Mouse (Mus musculus) heart, adult 2 months (tissue): ENCODE results near the gene Clasp1. TPM values are rescaled to one million over a fixed set of nuclear protein-coding genes. Genes with fewer than 3 reads are reported as not detected.

ENCODE experiments used
- DNase-seq, 2 experiments: peaks; one replicate each; pipeline ENCODE4 v3.0.0; 2021
- H3K27ac ChIP-seq: fragments of 200-600 bp; 2 replicates; pipeline ENCODE4 v1.8.1; 2022
- H3K27me3 ChIP-seq: fragments of 200-500 bp; 2 replicates; pipeline ENCODE4 v1.6.1; 2012; ENCODE audit warnings: mild to moderate bottlenecking, low read length, inconsistent platforms, mixed read lengths; ENCODE audit not compliant: control insufficient read depth, insufficient read depth
- H3K36me3 ChIP-seq: fragments of 200-500 bp; 2 replicates; pipeline ENCODE4 v1.6.1; 2012; ENCODE audit warnings: low read length, inconsistent platforms; ENCODE audit not compliant: control insufficient read depth, insufficient read depth
- H3K4me1 ChIP-seq: fragments of 200-500 bp; 2 replicates; pipeline ENCODE4 v1.6.1; 2011; ENCODE audit warnings: low read length; ENCODE audit not compliant: control insufficient read depth, insufficient read depth
- H3K4me3 ChIP-seq: fragments of 200-600 bp; 2 replicates; pipeline ENCODE4 v1.8.1; 2022
- H3K79me2 ChIP-seq: fragments of 200-500 bp; replicated peaks from 2 replicates; pipeline ENCODE4 v1.6.1; 2012; ENCODE audit warnings: mild to moderate bottlenecking, inconsistent platforms, low read length, moderate library complexity, mixed read lengths; ENCODE audit not compliant: control insufficient read depth, insufficient read depth
- H3K9ac ChIP-seq: fragments of 200-500 bp; 2 replicates; pipeline ENCODE4 v1.6.1; 2012; ENCODE audit warnings: low read depth, mild to moderate bottlenecking, control low read depth, inconsistent platforms, low read length, mixed read lengths
- CTCF ChIP-seq: fragments of 200-600 bp; IDR thresholded peaks from 2 replicates; pipeline ENCODE4 v1.8.1; 2022; ENCODE audit warnings: antibody characterized with exemption, mild to moderate bottlenecking, moderate library complexity
- EP300 ChIP-seq: fragments of 200-500 bp; IDR thresholded peaks from 2 replicates; pipeline ENCODE4 v1.6.1; 2011; ENCODE audit warnings: low read depth, low read length, control low read depth; ENCODE audit not compliant: insufficient read depth
- POLR2A ChIP-seq: fragments of 200-500 bp; IDR thresholded peaks from 2 replicates; pipeline ENCODE4 v1.6.1; 2011; ENCODE audit warnings: mild to moderate bottlenecking, low read depth, low read length, control low read depth; ENCODE audit not compliant: insufficient read depth
- WGBS: fragments of 180-500 bp; shearing (Covaris S2); methylation state at CpG from one replicate; pipeline ENCODE4 v1.1.7; 2018; 5-methylcytosine and 5-hydroxymethylcytosine counted together
- intact Hi-C: fragments of 180-260 bp; cut with DNase I; formaldehyde crosslinking; loops from one replicate; pipeline ENCODE4 v1.15.1; 2025
- polyA plus RNA-seq: library from polyadenylated mRNA; depleted of rRNA; stranded (reverse); fragments of >200 nt; gene quantifications from 2 replicates; pipeline ENCODE4 v1.2.3, GENCODE M21; 2012
- total RNA-seq, 2 experiments: library from RNA; stranded (reverse); gene quantifications; 2 replicates each; pipeline ENCODE4 v1.2.3; 2021

Clasp1 gene
- total and polyA plus RNA-seq, 3 experiments, result 148 to 407 (median 323) TPM

GRCm38 (mm10) chr1:118390266-118390660 lies 1.4 kb downstream of the Clasp1 start:
- intact Hi-C loops, result loop anchor here (1.0 kb wide), 1 partner anchor 66 kb away; no protein-coding TSS in a partner anchor

GRCm38 (mm10) chr1:118390871-118391387 lies 2.1 kb downstream of the Clasp1 start:
- intact Hi-C loops, result loop anchor here (1.0 kb wide), 1 partner anchor 65 kb away; no protein-coding TSS in a partner anchor
- Histone ChIP-seq H3K36me3 (peaks cover 13% of the 10 kb centered on the region), H3K27ac (no peak overlapping the region), H3K4me3 (peak overlapping the region; percentile 98), H3K9ac (no peak overlapping the region), H3K4me1 (peaks cover 4% of the 10 kb centered on the region), H3K27me3 (no peaks in the 10 kb centered on the region), H3K79me2 (peaks cover 8% of the 10 kb centered on the region; the same call in 1 of the 2 replicates)
- 47% methylated on average over 2 of the region's 2 CpGs for WGBS
- TF ChIP-seq CTCF (no peak), POLR2A (no peak), EP300 (no peak)
- no peak for DNase-seq

More at GRCm38 (mm10) chr1:118390266-118390660, 1.4 kb downstream of the Clasp1 start:
- no peaks in the 10 kb centered on the region for H3K27me3 ChIP-seq
- peak overlapping the region; percentile 81 for H3K27ac ChIP-seq
- TF ChIP-seq POLR2A, result no peak
- no peak for TF ChIP-seq EP300
- TF ChIP-seq CTCF, result no peak
- 15% methylated on average over 8 of the region's 8 CpGs for WGBS
- peak overlapping the region; percentile 98 for H3K4me3 ChIP-seq
- peaks cover 7% of the 10 kb centered on the region; the same call in 1 of the 2 replicates for H3K79me2 ChIP-seq
- peak overlapping the region; percentile 98 for H3K9ac ChIP-seq
- peaks cover 13% of the 10 kb centered on the region for H3K36me3 ChIP-seq
- H3K4me1 ChIP-seq, result peaks cover 4% of the 10 kb centered on the region
- DNase-seq, result no peak

- Histone ChIP-seq H3K9ac (no peak overlapping the region), H3K27ac (no peak overlapping the region), H3K4me1 (peaks cover 4% of the 10 kb centered on the region), H3K27me3 (no peaks in the 10 kb centered on the region), H3K36me3 (peaks cover 13% of the 10 kb centered on the region), H3K79me2 (peaks cover 8% of the 10 kb centered on the region; the same call in 1 of the 2 replicates), H3K4me3 (no peak overlapping the region)
- no peak for DNase-seq
- TF ChIP-seq CTCF (no peak), EP300 (no peak), POLR2A (no peak)
- WGBS, result 95% methylated on average over 2 of the region's 2 CpGs
- intact Hi-C loops, result no loop called here
These were observed 3.4 kb downstream of the Clasp1 start for GRCm38 (mm10) chr1:118392246-118392645.

GRCm38 (mm10) chr1:118393916-118394315 lies 5.1 kb downstream of the Clasp1 start:
- H3K27me3 ChIP-seq, result no peaks in the 10 kb centered on the region
- 87% methylated on average over 3 of the region's 3 CpGs for WGBS
- peaks cover 2% of the 10 kb centered on the region for H3K4me1 ChIP-seq
- H3K36me3 ChIP-seq, result peaks cover 14% of the 10 kb centered on the region
- no peak overlapping the region for H3K27ac ChIP-seq
- no peak overlapping the region for H3K4me3 ChIP-seq
- TF ChIP-seq EP300 (no peak), CTCF (no peak), POLR2A (no peak)
- no peak overlapping the region for H3K9ac ChIP-seq
- peaks cover 10% of the 10 kb centered on the region for H3K79me2 ChIP-seq
- DNase-seq, result no peak
- intact Hi-C loops, result no loop called here

- H3K36me3 ChIP-seq, result peaks cover 10% of the 10 kb centered on the region
- H3K27me3 ChIP-seq, result no peaks in the 10 kb centered on the region
- intact Hi-C loops, result no loop called here
- peaks cover 9% of the 10 kb centered on the region for H3K79me2 ChIP-seq
- 95% methylated on average over 9 of the region's 9 CpGs for WGBS
- H3K9ac ChIP-seq, result no peak overlapping the region
- H3K4me3 ChIP-seq, result no peak overlapping the region
- peaks cover 8% of the 10 kb centered on the region for H3K4me1 ChIP-seq
- TF ChIP-seq CTCF (no peak), POLR2A (no peak), EP300 (no peak)
- no peak for DNase-seq
- H3K27ac ChIP-seq, result no peak overlapping the region
These were observed 9.0 kb downstream of the Clasp1 start for GRCm38 (mm10) chr1:118397866-118398265.

- TF ChIP-seq POLR2A, result no peak
- no peak for TF ChIP-seq EP300
- no peak for TF ChIP-seq CTCF
- Histone ChIP-seq H3K27me3 (no peaks in the 10 kb centered on the region), H3K4me3 (no peak overlapping the region), H3K4me1 (peaks cover 8% of the 10 kb centered on the region), H3K79me2 (peaks cover 10% of the 10 kb centered on the region), H3K36me3 (peaks cover 10% of the 10 kb centered on the region), H3K27ac (no peak overlapping the region), H3K9ac (no peak overlapping the region)
- intact Hi-C loops, result no loop called here
- peak in 1 of 2 experiments; percentile 10 for DNase-seq
- WGBS, result 52% methylated on average over 6 of the region's 6 CpGs
These were observed 9.7 kb downstream of the Clasp1 start for GRCm38 (mm10) chr1:118398567-118398966.
